Mouse (Mus musculus): ENCODE data around the gene Emx2. TPM values are rescaled to one million over a fixed set of nuclear protein-coding genes. Genes with fewer than 3 reads are reported as not detected.
A peak's percentile ranks its signal among the peaks of the same experiment; 100 is the strongest.

Gene Emx2
- polyA plus RNA-seq (2012; ENCODE audit: insufficient read depth, low replicate concordance): not detected in 2 replicates

DNA sequence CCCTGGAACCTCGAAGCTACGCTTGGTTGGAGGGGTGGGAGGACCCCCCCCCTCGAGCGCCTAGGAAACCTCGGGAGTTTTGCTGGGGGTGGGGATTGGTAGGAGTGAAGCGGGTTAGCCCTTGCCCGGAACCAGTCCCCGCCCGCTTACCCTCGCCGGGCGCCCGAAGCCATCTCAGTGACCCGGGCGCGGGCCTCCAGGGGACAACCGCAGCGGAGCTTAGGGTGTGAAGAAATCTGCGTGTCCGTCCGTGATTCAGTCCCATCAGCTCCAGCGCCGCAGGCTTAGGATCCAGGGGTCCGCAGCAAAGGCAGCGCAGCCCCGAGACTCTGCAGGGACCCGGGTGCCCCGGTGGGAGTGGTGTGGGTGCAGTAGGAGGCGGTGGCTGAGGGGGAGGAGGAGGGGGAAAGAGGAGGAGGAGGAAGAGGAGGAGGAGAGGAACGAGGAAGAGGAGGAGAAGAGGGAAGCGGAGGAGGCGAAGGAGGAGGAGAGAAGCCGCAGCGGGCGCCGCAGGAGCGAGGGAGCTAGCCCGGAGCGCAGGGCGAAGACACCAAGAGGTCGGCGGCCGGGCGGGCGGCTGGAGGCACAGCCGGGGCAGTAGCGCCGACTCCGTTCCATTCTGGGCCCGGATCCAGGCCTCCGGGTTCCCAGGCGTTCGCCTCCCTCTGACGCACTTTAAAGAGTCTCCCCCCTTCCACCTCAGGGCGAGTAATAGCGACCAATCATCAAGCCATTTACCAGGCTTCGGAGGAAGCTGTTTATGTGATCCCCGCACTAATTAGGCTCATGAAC lies at the start of gene Emx2:
Emx2 (plus strand) TSS at position 422 of the 792 bp plus-strand sequence.
- Histone ChIP-seq H3K27me3 (replicated peaks) (peaks cover 99% of the 10 kb centered on the region), H3K4me1 (peaks cover 30% of the 10 kb centered on the region)

DNA sequence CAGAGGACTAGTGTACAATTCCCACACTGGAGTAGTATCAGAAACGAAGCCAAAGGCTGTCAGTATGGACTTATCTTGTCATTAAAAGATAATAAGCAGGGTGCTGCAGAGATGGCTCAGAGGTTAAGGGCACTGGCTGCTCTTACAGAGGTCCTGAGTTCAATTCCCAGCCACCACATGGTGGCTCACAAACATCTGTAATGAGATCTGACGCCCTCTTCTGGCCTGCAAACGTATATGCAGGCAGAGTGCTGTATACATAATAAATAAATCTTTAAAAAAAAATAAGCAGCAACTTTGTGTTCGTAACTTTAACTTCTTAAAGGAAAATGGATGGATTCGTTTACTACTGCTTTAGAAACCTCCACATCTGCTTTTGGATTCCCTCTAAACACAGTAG lies 44.0 kb upstream of the Emx2 start:
- H3K36me3 ChIP-seq (replicated peaks; ENCODE audit: low read length): no peaks in the 10 kb centered on the region
- TF ChIP-seq GATA1 (IDR thresholded peaks at IDR 0.05; ENCODE audit: borderline replicate concordance, low read length) (no peak), FLI1 (IDR thresholded peaks at IDR 0.05; ENCODE audit: low read length) (no peak)
- peaks cover 3% of the 10 kb centered on the region; the same call in 1 of the 2 replicates for H3K9me3 ChIP-seq
- H3K4me1 ChIP-seq: no peaks in the 10 kb centered on the region
- no peak overlapping the region for H3K4me3 ChIP-seq (replicated peaks)
- H3K27me3 ChIP-seq (replicated peaks): peaks cover 16% of the 10 kb centered on the region

More for the DNA sequence above, at the start of gene Emx2:
- H3K36me3 ChIP-seq (replicated peaks; ENCODE audit: low read length): no peaks in the 10 kb centered on the region
- no peaks in the 10 kb centered on the region for H3K9me3 ChIP-seq
- TF ChIP-seq FLI1 (IDR thresholded peaks at IDR 0.05; ENCODE audit: low read length): no peak
- no peak for TF ChIP-seq GATA1 (IDR thresholded peaks at IDR 0.05; ENCODE audit: borderline replicate concordance, low read length)
- H3K4me3 ChIP-seq (replicated peaks): peak within 1 kb of the TSS; percentile 72

DNA sequence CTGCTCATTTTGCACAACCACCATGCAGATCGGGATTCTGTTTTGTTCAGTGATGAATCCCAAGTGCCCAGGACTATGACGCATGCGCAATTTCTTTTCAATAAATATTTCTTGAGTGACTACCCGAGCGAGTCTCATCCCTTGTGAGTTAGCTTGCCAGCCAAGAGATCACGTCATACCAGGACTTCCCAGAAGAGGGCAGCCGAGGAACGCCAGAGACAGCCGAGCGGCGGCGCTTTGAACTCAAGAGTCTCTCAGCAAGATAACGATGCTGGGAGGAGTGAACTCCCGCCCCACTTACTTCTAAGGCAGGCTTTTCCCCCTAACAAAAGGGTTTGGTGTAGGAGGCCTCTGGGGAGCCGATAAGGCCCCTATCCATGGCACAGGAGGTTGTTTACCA lies 40.1 kb upstream of the Emx2 start:
- H3K4me3 ChIP-seq (replicated peaks): no peak overlapping the region
- H3K36me3 ChIP-seq (replicated peaks; ENCODE audit: low read length): no peaks in the 10 kb centered on the region
- H3K27me3 ChIP-seq (replicated peaks): peaks cover 27% of the 10 kb centered on the region
- H3K9me3 ChIP-seq: peaks cover 3% of the 10 kb centered on the region; the same call in 1 of the 2 replicates
- TF ChIP-seq GATA1 (IDR thresholded peaks at IDR 0.05; ENCODE audit: borderline replicate concordance, low read length) (no peak), FLI1 (IDR thresholded peaks at IDR 0.05; ENCODE audit: low read length) (no peak)
- no peaks in the 10 kb centered on the region for H3K4me1 ChIP-seq

DNA sequence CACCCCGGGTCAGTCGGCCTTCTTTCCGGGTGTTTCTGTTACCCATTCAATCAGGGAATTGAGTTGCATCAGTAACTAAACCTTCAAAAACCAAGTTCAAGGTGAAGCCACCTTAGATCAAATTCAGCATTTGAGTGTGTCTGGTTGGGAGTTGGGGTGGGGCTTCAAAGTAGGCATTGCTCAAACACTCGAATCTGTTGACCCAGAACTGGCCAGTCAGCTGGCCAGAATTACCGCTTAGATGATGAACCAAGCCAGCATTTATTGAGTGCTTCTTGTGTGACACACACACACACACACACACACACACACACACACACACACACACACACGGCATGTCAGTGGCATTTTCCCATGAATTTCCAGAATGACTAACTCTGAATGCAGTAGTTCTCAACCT lies 39.5 kb upstream of the Emx2 start:
- Histone ChIP-seq H3K4me3 (replicated peaks) (no peak overlapping the region), H3K27me3 (replicated peaks) (peaks cover 30% of the 10 kb centered on the region), H3K9me3 (peaks cover 3% of the 10 kb centered on the region; the same call in 1 of the 2 replicates), H3K4me1 (no peaks in the 10 kb centered on the region), H3K36me3 (replicated peaks; ENCODE audit: low read length) (no peaks in the 10 kb centered on the region)
- TF ChIP-seq GATA1 (IDR thresholded peaks at IDR 0.05; ENCODE audit: borderline replicate concordance, low read length) (no peak), FLI1 (IDR thresholded peaks at IDR 0.05; ENCODE audit: low read length) (no peak)

DNA sequence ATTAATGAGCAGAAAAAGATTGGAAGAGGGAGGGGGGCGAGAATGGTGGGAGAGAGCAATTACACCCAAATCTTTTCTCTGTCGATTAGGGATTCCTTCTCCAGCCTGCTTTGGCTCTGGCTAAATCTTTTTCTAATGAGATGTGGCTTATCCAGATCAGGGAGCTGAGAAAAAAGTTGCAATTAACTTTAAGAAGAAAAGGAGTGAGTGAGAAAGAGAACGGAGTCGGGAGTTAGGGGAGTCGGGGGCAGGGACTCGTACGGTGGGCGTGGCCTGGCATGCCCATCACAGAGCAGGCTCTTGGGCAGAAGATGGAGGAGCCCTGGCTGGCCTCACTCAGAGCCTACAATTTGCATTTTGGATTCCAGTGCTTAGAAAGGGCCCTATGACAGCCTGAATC lies 35.8 kb upstream of the Emx2 start:
- peaks cover 2% of the 10 kb centered on the region; the same call in 1 of the 2 replicates for H3K9me3 ChIP-seq
- H3K4me3 ChIP-seq (replicated peaks): no peak overlapping the region
- H3K27me3 ChIP-seq (replicated peaks): peaks cover 34% of the 10 kb centered on the region
- TF ChIP-seq GATA1 (IDR thresholded peaks at IDR 0.05; ENCODE audit: borderline replicate concordance, low read length): no peak
- TF ChIP-seq FLI1 (IDR thresholded peaks at IDR 0.05; ENCODE audit: low read length): no peak
- H3K4me1 ChIP-seq: no peaks in the 10 kb centered on the region
- no peaks in the 10 kb centered on the region for H3K36me3 ChIP-seq (replicated peaks; ENCODE audit: low read length)

DNA sequence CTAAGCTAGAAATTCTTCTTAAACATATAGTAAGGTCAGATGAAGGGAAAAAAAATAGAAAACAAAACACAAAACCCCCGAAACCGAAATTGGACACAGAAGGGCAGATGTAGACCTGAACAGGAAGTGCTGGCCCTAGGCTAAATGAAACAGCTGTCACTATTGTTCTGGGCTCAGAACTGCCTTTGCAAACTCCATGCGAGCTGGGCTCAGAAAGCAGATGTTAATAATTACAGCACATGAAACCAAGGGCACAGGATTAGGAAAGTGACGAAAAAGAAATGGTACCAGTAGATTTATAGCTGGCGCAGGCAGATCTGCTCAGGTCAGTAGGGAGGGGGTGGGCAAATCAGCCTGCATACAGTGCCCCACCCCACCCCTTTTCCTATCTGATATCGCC lies 34.5 kb upstream of the Emx2 start:
- TF ChIP-seq FLI1 (IDR thresholded peaks at IDR 0.05; ENCODE audit: low read length): no peak
- no peak for TF ChIP-seq GATA1 (IDR thresholded peaks at IDR 0.05; ENCODE audit: borderline replicate concordance, low read length)
- Histone ChIP-seq H3K27me3 (replicated peaks) (peaks cover 33% of the 10 kb centered on the region), H3K4me3 (replicated peaks) (no peak overlapping the region), H3K4me1 (no peaks in the 10 kb centered on the region), H3K9me3 (peaks cover 10% of the 10 kb centered on the region), H3K36me3 (replicated peaks; ENCODE audit: low read length) (no peaks in the 10 kb centered on the region)

DNA sequence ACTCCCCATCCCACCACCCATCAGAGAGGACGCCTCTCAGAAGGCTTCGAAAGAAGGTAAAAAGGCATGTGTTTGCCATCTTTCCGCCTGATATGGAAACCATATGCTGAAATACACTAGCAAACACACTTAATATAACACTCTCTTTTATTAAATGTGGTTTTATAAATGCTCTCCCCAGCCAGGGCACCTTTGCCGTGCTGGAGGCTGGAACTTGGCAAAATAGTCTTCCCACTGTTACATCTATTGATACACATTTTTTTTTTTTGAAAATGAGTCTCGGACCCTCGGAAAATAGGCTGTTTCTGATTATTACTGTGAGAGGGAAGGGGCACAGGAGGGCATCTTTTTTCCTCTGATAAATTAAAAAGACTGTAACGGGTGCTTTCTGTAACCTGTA lies 33.2 kb upstream of the Emx2 start:
- Histone ChIP-seq H3K9me3 (peaks cover 10% of the 10 kb centered on the region), H3K36me3 (replicated peaks; ENCODE audit: low read length) (no peaks in the 10 kb centered on the region), H3K27me3 (replicated peaks) (peaks cover 27% of the 10 kb centered on the region), H3K4me3 (replicated peaks) (no peak overlapping the region), H3K4me1 (no peaks in the 10 kb centered on the region)
- no peak for TF ChIP-seq FLI1 (IDR thresholded peaks at IDR 0.05; ENCODE audit: low read length)
- TF ChIP-seq GATA1 (IDR thresholded peaks at IDR 0.05; ENCODE audit: borderline replicate concordance, low read length): no peak

DNA sequence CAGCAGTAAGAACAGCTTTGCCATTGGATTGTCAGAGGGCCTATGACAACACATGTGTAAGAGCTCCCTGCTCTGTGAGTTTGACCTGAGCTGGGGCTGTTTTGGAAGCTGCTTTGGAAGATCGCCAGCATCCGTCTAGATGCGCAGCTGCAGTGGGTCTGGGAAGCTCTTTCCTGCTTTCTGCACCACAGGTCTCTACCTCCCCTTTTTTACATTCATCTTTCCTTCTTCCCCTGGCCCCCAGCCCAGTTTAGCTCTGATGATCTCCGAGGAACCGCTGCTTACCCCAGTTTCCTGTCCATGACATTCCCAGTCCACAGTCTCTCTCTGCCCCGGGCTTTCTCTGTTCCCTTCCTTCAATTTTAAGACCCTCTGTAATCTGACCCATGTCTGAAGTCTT lies 25.9 kb upstream of the Emx2 start:
- Histone ChIP-seq H3K9me3 (peaks cover 9% of the 10 kb centered on the region), H3K4me1 (no peaks in the 10 kb centered on the region), H3K4me3 (replicated peaks) (no peak overlapping the region), H3K36me3 (replicated peaks; ENCODE audit: low read length) (no peaks in the 10 kb centered on the region), H3K27me3 (replicated peaks) (peaks cover 16% of the 10 kb centered on the region)
- no peak for TF ChIP-seq FLI1 (IDR thresholded peaks at IDR 0.05; ENCODE audit: low read length)
- TF ChIP-seq GATA1 (IDR thresholded peaks at IDR 0.05; ENCODE audit: borderline replicate concordance, low read length): no peak

DNA sequence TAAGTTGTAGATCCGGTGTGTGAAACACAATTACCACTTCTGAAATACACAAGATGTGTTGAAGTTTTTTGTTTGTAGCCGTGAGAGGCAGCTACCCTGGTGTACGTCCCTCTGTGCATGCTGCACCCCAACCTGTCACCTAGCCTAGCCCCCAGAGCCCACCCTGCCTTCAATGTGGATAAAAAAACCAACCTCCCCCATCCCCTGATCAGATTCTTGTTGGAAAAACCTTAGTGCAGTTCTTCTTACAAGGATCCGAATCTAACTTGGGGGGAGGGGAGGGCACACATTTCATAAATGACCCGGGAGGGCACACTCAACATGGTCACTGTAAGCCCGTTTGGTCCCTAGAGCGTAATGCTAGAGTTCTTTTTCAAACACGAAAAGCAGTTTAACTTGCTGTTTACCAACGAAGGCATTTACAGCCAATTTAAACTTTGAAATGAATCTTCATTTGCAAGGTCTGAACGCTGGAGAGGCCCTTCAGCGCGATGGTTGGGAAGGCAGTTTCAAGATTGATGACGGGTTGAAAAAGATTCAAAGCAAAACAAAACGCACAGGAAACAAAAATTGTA lies 7.5 kb upstream of the Emx2 start:
- Histone ChIP-seq H3K4me3 (replicated peaks) (no peak overlapping the region), H3K9me3 (no peaks in the 10 kb centered on the region), H3K4me1 (peaks cover 6% of the 10 kb centered on the region; the same call in 1 of the 2 replicates), H3K27me3 (replicated peaks) (peaks cover 83% of the 10 kb centered on the region), H3K36me3 (replicated peaks; ENCODE audit: low read length) (no peaks in the 10 kb centered on the region)
- TF ChIP-seq FLI1 (IDR thresholded peaks at IDR 0.05; ENCODE audit: low read length) (no peak), GATA1 (IDR thresholded peaks at IDR 0.05; ENCODE audit: borderline replicate concordance, low read length) (no peak)

DNA sequence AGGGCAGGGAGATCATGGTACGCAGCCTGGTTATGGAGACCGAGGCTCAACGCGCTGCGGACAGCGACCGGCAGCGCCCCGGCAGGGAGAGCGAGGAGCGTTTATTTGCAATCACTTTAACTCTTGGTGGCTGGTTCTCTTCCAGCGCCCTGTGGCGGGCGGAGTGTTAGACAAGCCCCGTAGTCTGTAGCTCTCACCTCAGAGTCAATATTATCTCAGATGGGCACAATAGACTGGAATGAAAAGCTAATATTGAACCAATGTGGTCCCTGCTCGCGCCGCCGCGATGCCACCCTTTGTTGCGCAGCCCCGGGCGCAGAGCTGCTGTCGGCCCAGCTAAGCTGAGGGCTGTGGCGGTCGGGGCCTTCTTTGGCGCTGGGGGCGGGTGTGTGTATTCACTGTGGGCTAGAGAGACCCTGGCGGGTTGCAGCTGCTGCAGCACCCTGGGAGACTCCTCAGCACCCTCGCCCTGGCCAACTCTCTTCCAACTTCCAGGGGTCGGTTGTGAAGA lies 6.7 kb upstream of the Emx2 start:
- no peaks in the 10 kb centered on the region for H3K36me3 ChIP-seq (replicated peaks; ENCODE audit: low read length)
- TF ChIP-seq GATA1 (IDR thresholded peaks at IDR 0.05; ENCODE audit: borderline replicate concordance, low read length) (no peak), FLI1 (IDR thresholded peaks at IDR 0.05; ENCODE audit: low read length) (no peak)
- H3K9me3 ChIP-seq: no peaks in the 10 kb centered on the region
- peaks cover 6% of the 10 kb centered on the region; the same call in 1 of the 2 replicates for H3K4me1 ChIP-seq
- peaks cover 88% of the 10 kb centered on the region for H3K27me3 ChIP-seq (replicated peaks)
- no peak overlapping the region for H3K4me3 ChIP-seq (replicated peaks)

Measured in megakaryocyte, embryonic 14.5 days (primary cell).